Mouse (Mus musculus) testis, adult 2 months (tissue): Measurements from ENCODE around the gene Zfp462. TPM values are rescaled to one million over a fixed set of nuclear protein-coding genes. Genes with fewer than 3 reads are reported as not detected.

Experiments used
- H3K27ac ChIP-seq: fragments of 200-500 bp; 2 replicates; pipeline ENCODE4 v1.5.1; 2012; ENCODE audit warnings: low read depth, low read length; ENCODE audit not compliant: control insufficient read depth, insufficient read depth
- H3K27me3 ChIP-seq: fragments of 200-500 bp; 2 replicates; pipeline ENCODE4 v1.6.1; 2012; ENCODE audit warnings: mild to moderate bottlenecking, low read length, moderate library complexity; ENCODE audit not compliant: control insufficient read depth, insufficient read depth
- H3K36me3 ChIP-seq: fragments of 200-500 bp; 2 replicates; pipeline ENCODE4 v1.6.1; 2012; ENCODE audit warnings: mild to moderate bottlenecking, low read length; ENCODE audit not compliant: control insufficient read depth, insufficient read depth
- H3K4me1 ChIP-seq: fragments of 200-500 bp; 2 replicates; pipeline ENCODE4 v1.6.1; 2012; ENCODE audit warnings: low read length; ENCODE audit not compliant: control insufficient read depth, insufficient read depth
- H3K4me3 ChIP-seq: fragments of 200-500 bp; 2 replicates; pipeline ENCODE4 v1.5.1; 2012; ENCODE audit warnings: low read depth, mild to moderate bottlenecking, low read length, moderate library complexity, mixed read lengths; ENCODE audit not compliant: control insufficient read depth
- CTCF ChIP-seq: fragments of 200-500 bp; IDR thresholded peaks from 2 replicates; pipeline ENCODE4 v1.5.1; 2012; ENCODE audit warnings: low read depth, mild to moderate bottlenecking, inconsistent platforms, low read length, moderate library complexity; ENCODE audit not compliant: control insufficient read depth, insufficient read depth, insufficient replicate concordance
- POLR2A ChIP-seq: fragments of 200-500 bp; IDR thresholded peaks from 2 replicates; pipeline ENCODE4 v1.6.1; 2012; ENCODE audit warnings: low read depth, mild to moderate bottlenecking, inconsistent platforms, low read length, moderate library complexity; ENCODE audit not compliant: control insufficient read depth
- polyA plus RNA-seq: library from polyadenylated mRNA; depleted of rRNA; stranded (reverse); fragments of >200 nt; gene quantifications from 2 replicates; pipeline ENCODE4 v1.2.3, GENCODE M21; 2012

The Zfp462 gene
- polyA plus RNA-seq, 1 experiment, result 5.7 TPM

DNA sequence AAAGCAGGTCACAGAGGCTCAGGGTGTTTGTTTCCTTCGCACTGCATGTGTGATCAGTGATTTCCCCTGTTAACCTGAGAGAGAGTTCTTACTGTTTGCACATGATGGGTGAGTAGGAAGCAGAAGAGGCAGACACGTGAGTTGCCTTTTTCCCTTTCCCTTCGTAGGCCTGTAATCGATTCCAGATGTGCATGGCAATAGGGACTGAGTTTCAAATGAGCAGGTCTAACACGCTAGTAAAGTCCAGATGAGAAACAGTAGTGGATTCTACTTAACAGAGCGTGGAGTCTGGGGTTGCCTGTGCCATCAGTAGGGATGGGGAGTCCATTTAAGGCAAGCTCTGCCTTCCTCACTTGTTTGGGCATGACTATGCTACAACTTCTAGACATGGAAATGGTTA lies 93.3 kb downstream of the Zfp462 start:
- no peaks in the 10 kb centered on the region for H3K4me1 ChIP-seq
- no peaks in the 10 kb centered on the region for H3K27me3 ChIP-seq
- TF ChIP-seq POLR2A, result no peak
- no peak for TF ChIP-seq CTCF
- no peak overlapping the region for H3K27ac ChIP-seq
- no peak overlapping the region for H3K4me3 ChIP-seq
- H3K36me3 ChIP-seq, result no peaks in the 10 kb centered on the region

GRCm38 (mm10) chr4:55040258-55040964 lies 95.6 kb downstream of the Zfp462 start:
- Histone ChIP-seq H3K4me1 (no peaks in the 10 kb centered on the region), H3K36me3 (no peaks in the 10 kb centered on the region), H3K27ac (no peak overlapping the region), H3K4me3 (peak overlapping the region; percentile 10; the same call in 1 of the 2 replicates), H3K27me3 (no peaks in the 10 kb centered on the region)
- TF ChIP-seq POLR2A, result no peak
- no peak for TF ChIP-seq CTCF

GRCm38 (mm10) chr4:55041106-55041730 lies 96.4 kb downstream of the Zfp462 start:
- Histone ChIP-seq H3K4me1 (no peaks in the 10 kb centered on the region), H3K27me3 (no peaks in the 10 kb centered on the region), H3K27ac (no peak overlapping the region), H3K4me3 (peak overlapping the region; percentile 36), H3K36me3 (no peaks in the 10 kb centered on the region)
- TF ChIP-seq CTCF (no peak), POLR2A (no peak)

DNA sequence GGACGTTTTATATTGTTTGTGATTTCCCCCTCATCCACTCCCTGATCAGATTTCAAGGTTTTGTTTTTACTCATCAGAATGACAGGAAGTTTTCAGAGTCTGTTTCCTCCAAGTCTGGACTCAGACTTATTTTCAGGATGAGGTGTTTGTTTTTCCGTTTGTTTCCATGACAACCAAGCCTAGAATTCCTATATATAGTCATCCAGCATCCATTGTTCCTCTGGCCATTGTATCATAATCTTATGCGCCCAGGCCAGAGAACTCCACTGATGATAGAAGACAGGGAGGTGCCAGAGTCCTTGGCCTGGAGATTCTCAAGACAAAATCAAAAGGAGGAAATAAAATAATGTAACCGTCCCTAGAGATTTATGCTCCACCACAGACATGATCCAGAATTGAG lies 97.7 kb downstream of the Zfp462 start:
- Histone ChIP-seq H3K27me3 (no peaks in the 10 kb centered on the region), H3K4me1 (no peaks in the 10 kb centered on the region), H3K27ac (no peak overlapping the region), H3K36me3 (no peaks in the 10 kb centered on the region), H3K4me3 (no peak overlapping the region; the same call in 1 of the 2 replicates)
- TF ChIP-seq CTCF, result no peak
- no peak for TF ChIP-seq POLR2A

DNA sequence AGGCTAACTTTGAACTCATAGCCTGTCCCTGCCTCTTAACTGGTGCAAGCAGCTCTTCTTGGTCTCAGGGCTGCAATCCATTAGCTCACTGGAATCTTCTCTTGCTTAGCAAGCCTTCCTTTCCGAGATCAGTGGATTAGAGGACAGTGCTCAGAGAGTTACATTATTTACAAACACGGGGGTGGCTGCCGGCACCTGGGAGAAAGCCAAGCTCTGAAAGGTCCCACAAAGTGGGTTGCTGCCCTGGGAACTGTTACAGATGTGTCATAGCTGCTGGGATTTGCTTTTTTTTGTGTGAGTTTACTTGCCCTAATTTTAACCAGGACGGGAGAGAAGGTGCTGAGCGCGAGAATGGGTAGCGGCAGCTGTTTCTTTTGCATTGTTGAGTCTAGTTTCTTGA lies 102.4 kb downstream of the Zfp462 start:
- H3K4me1 ChIP-seq, result no peaks in the 10 kb centered on the region
- TF ChIP-seq POLR2A, result no peak
- no peak for TF ChIP-seq CTCF
- H3K36me3 ChIP-seq, result no peaks in the 10 kb centered on the region

DNA sequence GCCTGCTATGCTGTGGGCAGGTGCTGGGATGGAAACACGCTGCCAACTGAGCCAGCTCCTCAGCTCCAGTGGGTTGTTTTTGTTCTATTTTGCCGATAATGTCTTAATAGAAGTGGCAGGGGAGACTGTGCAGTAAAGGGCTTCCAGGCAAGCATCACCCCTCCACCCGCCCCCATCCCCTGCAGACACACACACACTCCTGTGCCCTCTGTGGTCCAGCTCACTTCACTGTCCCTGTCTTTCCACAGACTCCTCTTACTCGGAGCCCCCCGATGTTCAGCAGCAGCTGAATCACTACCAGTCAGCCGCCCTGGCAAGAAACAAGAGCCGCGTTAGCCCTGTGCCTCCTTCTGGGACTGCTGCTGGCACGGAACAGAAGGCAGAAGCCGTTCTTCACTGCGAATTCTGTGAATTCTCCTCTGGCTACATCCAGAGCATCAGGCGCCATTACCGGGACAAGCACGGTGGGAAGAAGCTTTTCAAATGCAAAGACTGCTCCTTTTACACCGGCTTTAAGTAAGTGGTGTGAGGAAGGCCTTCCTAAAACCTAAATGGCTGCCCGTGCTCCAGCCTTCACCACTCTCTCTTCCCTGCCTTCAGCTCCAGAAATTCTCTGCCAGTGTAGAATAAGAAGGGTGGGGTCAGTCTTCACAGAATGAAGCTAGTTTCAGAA lies 105.2 kb downstream of the Zfp462 start:
- no peak overlapping the region for H3K4me3 ChIP-seq
- no peak for TF ChIP-seq CTCF
- no peak for TF ChIP-seq POLR2A
- no peaks in the 10 kb centered on the region for H3K27me3 ChIP-seq
- H3K27ac ChIP-seq, result no peak overlapping the region
- H3K36me3 ChIP-seq, result no peaks in the 10 kb centered on the region
- no peaks in the 10 kb centered on the region for H3K4me1 ChIP-seq

More for the DNA sequence above, 102.4 kb downstream of the Zfp462 start:
- Histone ChIP-seq H3K27me3 (no peaks in the 10 kb centered on the region), H3K27ac (no peak overlapping the region), H3K4me3 (no peak overlapping the region)

- TF ChIP-seq POLR2A (no peak), CTCF (no peak)
- Histone ChIP-seq H3K4me3 (no peak overlapping the region), H3K27me3 (no peaks in the 10 kb centered on the region), H3K36me3 (no peaks in the 10 kb centered on the region), H3K4me1 (no peaks in the 10 kb centered on the region), H3K27ac (no peak overlapping the region)
Observed at GRCm38 (mm10) chr4:55051345-55051744, 106.5 kb downstream of the Zfp462 start.
